Mouse (Mus musculus) left cerebral cortex, postnatal 4 days (tissue): Measurements from ENCODE around the gene Gsn. TPM values are rescaled to one million over a fixed set of nuclear protein-coding genes. Genes with fewer than 3 reads are reported as not detected.

Experiments used
- total RNA-seq, 2 experiments: library from RNA; stranded (reverse); gene quantifications; 2 replicates each; pipeline ENCODE4 v1.2.3; 2021

Gene Gsn
- total RNA-seq, 2 experiments from 2014 or later, result 20.0 to 20.7 TPM

Other genes starting within 250 kb of the Gsn start
- gene Hc, start 194.9 kb upstream of the Gsn start, total RNA-seq, result under 1 TPM in 1 of 2 experiments, not detected in 1; 0.18 TPM
- gene AI182371, start 154.8 kb upstream of the Gsn start, total RNA-seq, result under 1 TPM in 1 of 2 experiments, not detected in 1; 0.48 TPM
- 10 to 100 TPM; 16.1 to 17.6 TPM for gene Cntrl, start 146.9 kb upstream of the Gsn start, total RNA-seq
- gene Rab14, start 55.3 kb upstream of the Gsn start, total RNA-seq, result 100 to 1,000 TPM; 221 to 222 TPM
- gene Stom, start 80.6 kb downstream of the Gsn start, total RNA-seq, result 10 to 100 TPM in 1 of 2 experiments, 1 to 10 TPM in 1; 7.0 to 10.5 TPM
- gene 4930568D16Rik, start 111.3 kb downstream of the Gsn start, total RNA-seq, result not detected
- gene 4930402F06Rik, start 140.8 kb downstream of the Gsn start, total RNA-seq, result not detected
- 1 to 10 TPM; 3.9 to 6.1 TPM for gene Ggta1, start 206.9 kb downstream of the Gsn start, total RNA-seq